Mouse (Mus musculus) cerebellum, postnatal 10 days (tissue): Measurements from ENCODE around the gene 4921507P07Rik.
"Not testable (repeated sequence)": the region's sequence is repeated elsewhere in the genome, so short reads cannot be mapped to it uniquely, and the experiment has no call there.

Experiments
- DNase-seq, 2 experiments: peaks; one replicate each; pipeline ENCODE4 v3.0.0; 2021; ENCODE audit warnings: mixed read lengths in 2 of 2

4921507P07Rik gene

DNA sequence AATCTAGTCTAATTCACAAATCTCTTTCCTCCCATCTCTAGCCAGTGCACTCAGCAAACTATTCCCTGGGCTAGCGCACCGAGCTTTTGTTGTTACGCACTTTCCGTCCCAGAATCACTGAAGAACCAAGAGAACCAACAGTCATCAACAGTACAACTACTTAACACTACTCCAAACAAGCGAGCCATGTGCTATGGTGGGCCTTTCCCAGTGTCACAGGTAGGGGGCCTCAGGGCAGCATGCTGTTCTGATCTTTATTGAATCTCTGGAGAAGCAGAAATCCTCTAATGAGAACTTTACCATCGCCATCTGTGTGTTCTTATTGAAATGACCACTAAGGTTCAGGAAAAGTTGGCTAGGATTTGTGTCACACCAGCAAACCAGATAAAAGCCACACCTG lies 38.9 kb downstream of the 4921507P07Rik start:
- no peak for DNase-seq

DNA sequence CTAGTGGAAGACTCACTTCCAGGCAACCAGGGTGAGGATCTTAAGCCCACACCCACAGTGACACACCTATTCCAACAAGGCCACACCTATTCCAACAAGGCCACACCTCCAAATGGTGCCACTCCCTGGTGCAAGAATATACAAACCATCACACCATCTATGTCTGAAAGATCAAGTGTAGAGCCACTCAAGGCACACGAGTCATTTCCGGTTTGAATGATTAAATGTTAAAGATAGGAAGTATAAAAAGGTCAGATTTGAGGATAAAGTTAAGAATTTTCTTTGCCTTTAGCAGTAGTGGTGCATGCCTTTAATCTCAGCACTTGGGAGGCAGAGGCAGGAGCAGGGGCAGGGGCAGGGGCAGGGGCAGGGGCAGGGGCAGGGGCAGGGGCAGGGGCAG lies 42.2 kb downstream of the 4921507P07Rik start:
- DNase-seq, result not testable (repeated sequence)

DNA sequence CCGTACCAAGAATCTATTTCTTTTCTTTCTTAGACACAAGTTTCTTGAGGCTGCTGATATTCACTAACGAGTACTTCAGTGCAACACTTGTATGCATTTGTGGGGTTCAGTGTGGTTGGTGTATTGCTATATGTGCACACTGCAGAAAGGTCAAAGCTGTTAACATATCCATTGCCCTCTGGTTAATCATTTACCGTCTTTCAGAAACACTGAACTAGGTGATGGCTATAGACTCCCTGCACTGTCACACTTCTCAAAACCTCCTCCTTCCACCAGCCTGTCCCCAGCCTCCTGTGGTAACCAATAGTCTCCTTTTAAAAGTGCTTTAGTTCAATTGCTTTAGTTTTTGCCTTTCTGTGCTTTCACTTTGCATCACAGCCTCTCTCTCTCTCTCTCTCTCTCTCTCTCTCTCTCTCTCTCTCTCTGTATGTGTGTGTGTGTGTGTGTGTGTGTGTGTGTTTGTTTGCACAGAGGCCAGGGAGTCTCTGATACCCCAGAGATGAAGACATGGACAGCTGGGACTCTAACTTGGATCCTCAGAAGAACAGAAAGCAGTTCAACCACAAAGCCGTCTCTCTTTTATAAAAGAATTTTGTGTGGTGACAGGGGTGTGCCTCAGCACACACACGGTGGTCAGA lies 43.4 kb downstream of the 4921507P07Rik start:
- DNase-seq, result no peak

- DNase-seq, result peak; percentile 64 to 71
Measured at GRCm38 (mm10) chr6:50549791-50550190, 46.6 kb downstream of the 4921507P07Rik start.

GRCm38 (mm10) chr6:50549051-50549450 lies 47.4 kb downstream of the 4921507P07Rik start:
- no peak for DNase-seq

GRCm38 (mm10) chr6:50545412-50546043 lies 50.9 kb downstream of the 4921507P07Rik start:
- peak; percentile 55 to 69 for DNase-seq

GRCm38 (mm10) chr6:50542535-50542934 lies 53.9 kb downstream of the 4921507P07Rik start:
- no peak for DNase-seq

DNA sequence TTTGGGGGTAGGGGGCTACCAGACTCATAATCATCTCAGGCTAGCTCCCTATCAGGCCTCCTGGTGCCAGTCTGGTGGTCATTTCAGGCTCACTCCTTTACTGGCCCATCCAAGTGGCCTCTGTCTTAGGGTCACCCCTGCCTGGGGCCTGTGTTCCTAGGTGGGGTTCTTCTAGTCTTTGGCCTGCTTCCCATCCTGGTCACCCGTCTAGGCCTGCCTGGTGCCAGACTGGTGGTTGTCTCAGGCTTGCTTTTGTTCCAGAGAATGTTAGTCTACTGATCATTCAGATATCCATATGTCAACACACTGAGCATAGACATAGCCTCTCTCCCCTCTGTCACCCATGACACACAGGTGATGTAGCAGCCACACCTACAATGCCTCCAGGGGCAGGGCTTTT lies 56.8 kb downstream of the 4921507P07Rik start:
- DNase-seq, result no peak

DNA sequence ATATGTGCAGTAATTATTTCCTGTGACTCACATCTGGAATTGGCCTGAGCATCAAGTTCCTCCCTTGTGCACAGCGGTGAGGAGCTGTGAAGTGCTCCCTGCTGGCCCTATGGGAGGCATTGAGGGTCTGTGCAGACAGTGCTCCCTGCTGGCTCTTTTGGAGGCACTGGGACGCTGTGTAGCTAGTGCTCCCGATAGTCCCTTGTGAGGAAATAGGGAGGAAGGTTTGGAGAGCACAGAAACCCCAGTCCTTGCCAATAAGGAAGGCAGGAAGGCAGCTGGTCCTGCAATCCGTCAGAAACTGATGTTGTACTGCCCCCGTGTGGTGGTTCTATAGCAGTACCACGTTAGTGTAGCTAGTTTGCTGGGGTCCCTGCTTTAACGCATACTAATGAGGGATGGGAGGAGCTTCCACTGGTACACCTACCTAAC lies 60.0 kb downstream of the 4921507P07Rik start:
- DNase-seq, result peak; percentile 94 to 96

DNA sequence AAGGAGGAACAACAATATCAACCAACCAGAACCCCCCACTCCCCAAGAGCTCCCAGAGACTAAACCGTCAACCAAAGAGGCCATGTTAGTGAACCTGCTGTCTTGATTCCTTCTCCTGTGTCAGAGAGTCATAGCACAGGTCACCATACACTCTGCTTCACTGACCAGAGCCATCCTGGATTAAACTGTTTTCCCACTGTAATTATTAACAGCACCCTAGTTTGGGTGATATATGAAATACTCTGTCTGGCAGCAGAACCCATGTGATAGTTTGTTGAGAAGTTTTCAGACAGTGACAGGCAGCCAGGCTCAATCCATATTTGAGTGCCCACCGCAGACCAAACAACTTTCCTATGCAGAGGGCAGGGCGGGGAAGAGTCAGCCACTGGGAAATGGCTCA lies 61.1 kb downstream of the 4921507P07Rik start:
- DNase-seq, result no peak

DNA sequence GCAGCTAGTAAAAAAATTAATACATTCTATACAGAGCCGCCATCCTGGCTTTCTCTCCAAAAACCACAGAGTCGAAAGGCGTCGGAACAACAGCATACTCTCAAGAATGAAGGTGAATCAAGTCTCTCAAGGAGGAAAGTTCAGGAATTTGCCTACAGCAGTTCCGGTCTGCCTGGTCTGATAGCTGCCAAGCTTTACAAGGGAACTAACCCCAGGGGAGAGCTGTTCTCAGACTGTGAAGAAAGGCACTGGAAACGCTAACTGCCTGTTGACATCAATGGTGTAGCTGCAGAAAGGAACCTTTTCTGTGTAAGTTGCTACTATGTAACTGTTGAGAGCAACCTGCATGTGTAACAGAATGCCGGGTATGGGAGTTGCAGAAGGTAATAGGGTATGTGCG lies 64.5 kb downstream of the 4921507P07Rik start:
- no peak for DNase-seq

- no peak for DNase-seq
Measured at GRCm38 (mm10) chr6:50531003-50531402, 65.4 kb downstream of the 4921507P07Rik start.

DNA sequence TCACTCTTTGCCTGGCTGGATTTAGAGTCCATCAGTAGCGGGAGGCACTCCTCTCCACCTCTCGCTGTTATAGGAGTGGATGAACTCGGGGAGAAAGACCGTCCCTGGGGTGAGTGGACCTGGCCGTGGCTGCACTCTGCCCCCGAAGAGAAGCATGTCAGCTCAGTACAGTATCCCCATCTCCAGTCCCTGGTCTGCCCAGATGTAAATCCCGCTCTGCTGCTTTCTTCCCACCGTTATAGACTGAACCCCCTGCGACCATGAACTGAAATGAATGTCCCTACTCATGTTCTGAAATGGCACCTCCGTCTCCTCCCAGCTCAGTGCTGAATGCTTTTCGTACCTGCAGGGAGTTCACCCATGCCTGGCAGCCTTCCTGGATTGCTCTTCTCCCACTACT lies 67.2 kb downstream of the 4921507P07Rik start:
- DNase-seq, result no peak

- DNase-seq, result no peak
Measured at GRCm38 (mm10) chr6:50527416-50527815, 69.0 kb downstream of the 4921507P07Rik start.

- peak; percentile 84 to 88 for DNase-seq
Measured at GRCm38 (mm10) chr6:50526597-50527024, 69.8 kb downstream of the 4921507P07Rik start.

DNA sequence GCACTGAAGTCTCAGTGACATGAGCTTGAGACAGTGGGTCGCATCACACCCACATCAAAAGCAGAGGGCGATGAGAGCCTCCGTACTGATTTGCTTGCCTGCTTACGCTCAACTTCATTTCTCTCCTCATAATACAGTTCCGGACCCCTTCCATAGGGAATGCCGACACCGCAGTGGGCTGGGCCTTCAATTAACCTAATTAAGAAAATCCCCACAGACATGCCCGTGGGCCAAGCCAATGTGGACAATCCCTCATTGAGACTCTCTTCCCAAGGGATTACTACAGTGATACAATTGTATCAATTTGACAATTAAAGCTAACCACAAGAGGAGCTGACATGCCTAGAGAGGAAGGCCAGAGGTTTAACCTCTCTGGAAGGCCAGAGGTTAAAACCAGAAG lies 70.6 kb downstream of the 4921507P07Rik start:
- no peak for DNase-seq

DNA sequence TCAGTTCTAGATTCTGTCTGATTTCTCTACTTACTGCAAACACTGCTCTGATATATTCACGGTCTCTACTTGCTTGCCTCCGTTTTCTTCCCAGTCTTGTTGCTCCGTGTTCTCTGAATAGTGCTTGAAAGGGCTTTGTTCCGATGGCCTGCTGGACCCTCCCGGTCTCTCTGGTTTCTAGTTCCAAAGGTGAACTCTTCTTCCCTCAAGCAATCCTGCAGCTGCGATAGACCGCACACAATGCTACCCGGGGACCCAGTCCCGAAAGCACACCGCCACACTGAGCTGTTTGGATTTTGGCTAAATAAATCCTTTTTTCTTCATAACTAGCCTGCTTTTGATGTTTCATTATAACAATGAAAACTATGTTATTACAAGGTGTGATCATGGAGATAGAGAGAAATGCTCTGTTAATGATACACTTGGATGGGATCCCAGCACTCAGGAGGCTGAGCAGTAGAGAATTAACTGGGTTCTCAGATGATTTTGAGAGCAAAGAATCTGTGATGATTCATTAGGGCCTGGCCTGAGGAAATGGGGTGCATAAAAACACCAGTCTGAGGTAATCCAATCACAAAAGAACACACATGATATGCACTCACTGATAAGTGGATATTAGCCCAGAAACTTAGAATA lies 72.1 kb downstream of the 4921507P07Rik start:
- DNase-seq, result no peak
